Mouse (Mus musculus) spleen, postnatal 0 days (tissue): ENCODE measurements around the gene Doc2g. TPM values are rescaled to one million over a fixed set of nuclear protein-coding genes. Genes with fewer than 3 reads are reported as not detected.

Source experiments
- polyA plus RNA-seq: library from polyadenylated mRNA; unstranded; fragments of >200 nt; fragmentation: Nextera tagmentation; extraction: Ambion mirVana; gene quantifications from 2 replicates; pipeline ENCODE4 v1.2.1, GENCODE M21; 2015

The Doc2g gene
- 1.3 and 1.6 TPM in 2 replicates for polyA plus RNA-seq

DNA sequence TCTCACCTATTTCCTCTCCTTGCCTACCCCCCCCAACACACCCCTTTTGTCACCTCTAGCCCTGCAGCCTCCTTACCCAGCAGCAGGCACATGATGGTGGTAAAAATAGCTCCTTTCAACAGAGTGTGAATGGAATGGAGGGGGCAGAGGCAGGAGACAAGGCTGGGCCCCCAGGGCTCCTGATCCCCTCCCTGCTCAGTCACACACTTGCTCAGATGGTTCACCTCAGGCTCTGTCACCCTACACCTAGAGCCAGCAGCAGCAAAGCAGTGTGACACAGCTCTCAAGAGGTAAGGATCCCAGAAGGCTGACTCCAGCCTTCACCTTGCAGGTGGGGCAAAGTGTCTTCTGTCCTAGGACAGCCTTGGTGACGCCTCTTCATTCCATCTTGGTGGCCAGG, at the start of gene Doc2g:
Gene Doc2g (plus strand): TSS at position 202 of the 400 bp plus-strand sequence.

DNA sequence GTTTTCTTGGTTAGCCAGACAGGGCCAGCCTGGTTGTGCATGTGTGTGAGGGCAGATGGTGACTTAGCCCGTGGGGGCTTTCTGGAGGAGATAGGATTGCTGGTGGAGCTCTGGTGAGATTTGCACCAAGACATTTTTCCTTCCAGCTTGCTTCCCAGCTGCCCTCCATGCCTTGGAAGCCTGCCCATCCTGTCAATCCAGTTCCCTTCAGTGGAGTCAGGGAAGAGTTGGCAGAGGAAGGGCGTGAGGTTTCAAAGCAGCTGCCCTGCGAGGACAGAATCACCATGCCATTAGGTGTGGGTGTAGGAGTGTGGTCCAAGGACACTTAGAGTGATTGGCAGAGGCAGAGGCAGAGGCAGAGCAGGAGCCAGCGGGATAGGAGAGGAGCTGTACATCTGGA, 44.6 kb upstream of the Doc2g start, which contains the start of gene Aldh3b3:
Gene Aldh3b3 (plus strand): TSS at position 176 of the 400 bp plus-strand sequence.

DNA sequence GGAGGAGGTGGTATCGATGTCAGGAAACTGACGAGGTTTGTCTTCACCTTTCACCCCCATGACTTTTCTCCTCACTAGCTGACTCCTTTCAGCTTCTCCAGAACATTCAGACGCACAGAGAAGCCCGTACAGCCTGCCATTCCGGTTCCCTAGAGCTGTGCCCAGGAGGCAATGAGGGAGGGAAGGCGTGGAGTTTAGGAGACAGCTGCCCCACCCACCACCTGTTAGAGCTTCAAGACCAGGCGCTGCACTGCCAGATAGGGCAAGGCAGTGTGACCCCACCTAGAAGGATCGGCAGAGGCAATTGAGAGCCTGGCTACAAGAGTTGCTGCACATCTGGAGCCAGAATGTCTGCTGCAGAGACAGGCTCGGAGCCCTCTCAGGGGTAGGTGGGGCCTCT, 30.9 kb upstream of the Doc2g start, which contains the start of gene Aldh3b2:
Gene Aldh3b2 (plus strand): TSS at position 100 of the 400 bp plus-strand sequence.

DNA sequence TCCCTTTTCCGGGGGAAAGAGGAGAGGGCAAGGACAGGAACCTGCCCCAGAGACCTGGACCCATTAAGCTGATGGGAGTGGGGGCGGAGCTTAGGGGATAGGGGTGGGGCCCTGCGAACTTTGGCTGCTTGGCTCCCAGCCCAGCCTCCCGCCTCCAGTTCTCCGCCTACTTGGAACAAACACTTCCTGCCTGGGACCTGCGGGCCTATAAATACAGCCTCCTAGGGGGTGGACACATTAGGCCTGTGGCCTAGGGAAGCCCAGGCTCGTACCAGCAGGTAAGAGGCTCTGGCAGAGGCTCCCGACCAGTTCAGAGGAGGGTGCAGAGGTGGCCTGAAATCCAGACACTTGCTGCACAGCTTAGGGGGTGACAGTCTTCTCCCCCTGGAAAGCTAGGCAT, 16.8 kb upstream of the Doc2g start, which contains the start of gene Acy3:
Gene Acy3 (plus strand): TSS at position 237 of the 400 bp plus-strand sequence.

DNA sequence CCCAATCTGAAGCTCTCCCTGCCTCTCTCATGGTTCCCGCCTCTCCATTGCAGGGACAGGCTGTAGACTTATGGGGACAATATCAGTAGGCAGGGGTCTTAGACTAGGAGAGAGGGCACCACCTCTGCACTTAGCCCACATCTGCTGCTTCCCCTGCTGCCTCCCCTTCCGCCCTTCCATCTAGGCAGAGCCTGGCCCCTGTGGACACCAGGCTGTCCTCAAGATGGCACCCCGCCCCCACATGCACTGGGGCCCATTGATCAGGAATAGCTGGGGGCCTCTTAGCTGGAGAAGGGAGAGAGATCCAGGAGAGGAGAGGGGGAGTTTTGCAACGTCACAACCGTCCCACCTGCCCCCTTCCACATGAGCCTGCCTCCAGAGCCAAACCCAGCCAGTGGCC, 10.7 kb upstream of the Doc2g start, which contains the start of gene Tbx10:
Gene Tbx10 (plus strand): TSS at position 337 of the 400 bp plus-strand sequence.

DNA sequence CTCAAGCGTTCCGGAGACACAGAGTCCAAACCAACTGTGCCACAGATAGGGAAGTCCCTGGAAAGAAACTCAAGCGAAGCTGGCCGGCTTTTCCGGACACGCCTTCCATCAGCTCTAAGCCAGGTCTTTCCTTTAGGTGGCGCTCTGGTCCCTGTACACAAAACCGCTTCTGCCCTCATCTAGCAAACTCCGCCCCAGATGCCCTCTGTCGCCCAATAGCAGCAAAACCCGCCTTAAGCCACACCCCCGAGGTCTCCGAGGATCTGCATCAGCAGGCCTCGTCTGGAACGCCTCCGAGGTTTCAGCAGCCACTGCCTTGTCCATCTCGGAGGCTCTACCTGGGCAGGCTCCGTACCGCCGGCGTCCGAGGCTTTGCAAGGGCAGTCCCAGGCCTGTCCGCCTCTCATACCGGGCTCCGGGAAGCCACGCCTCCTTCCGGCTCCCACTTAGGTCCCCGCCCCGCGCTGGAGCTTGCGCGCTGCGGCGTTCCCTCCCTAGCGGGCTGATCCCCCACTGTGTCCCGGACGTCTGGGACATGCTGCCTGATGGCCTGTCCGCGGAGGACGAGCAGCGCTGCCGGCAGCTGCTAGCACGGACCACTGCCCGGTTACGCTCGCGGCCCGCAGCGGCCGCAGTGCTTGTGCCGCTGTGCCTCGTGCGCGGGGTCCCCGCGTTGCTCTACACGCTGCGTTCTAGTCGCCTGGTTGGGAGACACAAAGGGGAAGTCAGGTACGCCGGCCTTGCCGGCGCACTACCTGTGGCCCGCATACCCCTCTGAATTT, 2.8 kb upstream of the Doc2g start, which contains the start of the genes Nudt8 and Gm49405:
Gene Nudt8 (plus strand): TSS at position 462 of the 782 bp plus-strand sequence.
Gene Gm49405 (plus strand): TSS at position 508 of the 782 bp plus-strand sequence.

DNA sequence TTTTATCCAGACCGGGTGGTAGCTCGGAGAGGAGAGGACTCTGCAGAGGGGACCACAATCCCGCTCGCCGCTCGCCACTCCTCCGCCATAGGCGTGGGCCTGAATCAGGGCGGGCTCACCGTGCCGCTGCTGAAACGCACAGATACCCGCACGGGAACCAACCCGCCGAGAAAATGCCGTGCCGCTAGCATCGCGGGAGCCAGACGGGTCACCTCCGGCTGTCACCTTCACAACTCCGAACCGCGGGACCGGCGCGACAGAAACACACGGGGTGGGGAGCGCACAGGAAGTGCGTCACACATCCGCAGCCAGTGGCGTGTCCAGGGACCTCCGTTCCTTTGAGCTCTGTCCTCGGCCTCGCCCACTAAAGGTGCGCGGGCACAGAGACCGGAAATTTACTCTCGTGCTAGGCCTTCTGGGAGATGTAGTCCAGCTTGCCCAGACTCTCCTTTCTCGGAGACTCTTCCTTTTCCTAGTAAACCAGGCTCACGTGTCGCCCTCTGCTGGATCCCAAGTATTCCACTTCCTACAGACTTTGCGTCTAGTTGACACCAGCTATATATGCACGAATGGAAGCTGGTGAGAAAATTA, 9.4 kb downstream of the Doc2g start, which contains the start of gene Ndufv1:
Gene Ndufv1 (minus strand): TSS at position 375 of the 591 bp plus-strand sequence.

DNA sequence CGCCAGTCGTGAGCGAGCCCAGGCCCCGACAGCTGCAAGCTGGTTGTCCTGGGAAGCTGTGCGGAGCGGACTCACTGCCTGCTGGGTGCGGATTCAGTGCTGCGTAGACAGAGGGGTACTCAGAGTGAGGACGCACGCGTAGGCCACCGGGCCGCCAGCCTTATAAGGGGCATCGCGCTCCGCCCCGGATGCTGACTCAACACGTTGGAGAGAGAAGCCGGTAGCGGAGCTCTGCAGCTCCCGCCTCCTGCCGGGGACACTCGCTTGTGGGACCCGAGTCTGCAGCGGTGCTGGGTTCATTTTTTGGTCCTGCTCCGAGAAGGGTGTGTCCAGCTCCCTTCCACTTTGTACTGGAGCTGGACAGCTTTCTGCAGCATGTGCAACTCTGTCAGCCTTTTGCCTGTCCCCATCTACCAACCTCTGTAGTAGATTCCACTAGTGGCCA, 34.7 kb downstream of the Doc2g start, which contains the start of gene Gstp1:
Gene Gstp1 (minus strand): TSS at position 198 of the 445 bp plus-strand sequence.

DNA sequence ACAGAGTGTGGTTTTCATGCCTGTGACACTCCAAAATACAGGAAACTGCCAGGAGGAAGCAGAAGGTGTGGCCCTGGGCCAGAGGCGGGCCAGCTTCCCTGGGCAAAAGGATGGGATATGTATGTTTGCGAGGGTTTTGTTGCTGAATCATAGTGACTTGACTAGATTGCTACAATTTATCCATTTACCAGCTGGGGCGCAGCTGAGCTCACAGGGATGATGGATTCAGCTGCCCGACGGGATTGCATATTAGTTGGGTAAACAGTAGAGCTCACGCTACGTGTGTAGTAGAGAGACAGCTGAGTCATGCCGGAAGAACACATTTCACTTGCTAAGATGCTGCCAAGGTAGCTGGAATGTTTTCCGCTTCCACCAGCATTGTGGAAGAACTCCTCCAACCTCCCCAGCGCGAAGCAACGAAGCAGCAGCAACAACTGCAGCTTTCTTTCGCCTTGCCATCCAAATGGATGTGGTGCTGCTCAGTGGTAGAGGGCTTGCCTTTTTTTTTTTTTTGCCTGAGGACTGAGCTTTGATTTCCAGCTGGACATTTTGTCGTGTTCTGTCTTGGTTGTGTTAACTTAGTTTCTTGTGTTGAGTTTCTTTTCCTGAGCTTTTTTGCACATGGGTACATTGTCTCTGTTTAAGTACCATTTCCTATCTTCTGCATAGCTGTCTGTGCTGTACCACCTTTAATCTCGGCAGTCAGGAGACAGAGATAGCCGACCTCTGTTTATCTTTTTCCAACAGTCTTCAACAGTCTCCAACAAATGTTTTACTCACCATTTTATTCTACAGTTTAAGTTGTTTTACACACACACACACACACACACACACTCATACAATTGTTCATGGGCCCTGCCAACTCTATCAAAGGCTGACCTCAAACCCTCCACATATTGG, 43.1 kb downstream of the Doc2g start, which contains the start of gene Gstp2:
Gene Gstp2 (minus strand): TSS at position 58 of the 900 bp plus-strand sequence.

Other genes starting within 250 kb of the Doc2g start
- 9.7 and 11.8 TPM in 2 replicates for gene Kmt5b, start 235.9 kb upstream of the Doc2g start, polyA plus RNA-seq
- 11.0 and 14.0 TPM in 2 replicates for gene Chka, start 151.5 kb upstream of the Doc2g start, polyA plus RNA-seq
- gene Tcirg1, start 96.2 kb upstream of the Doc2g start, polyA plus RNA-seq = 23.3 and 40.3 TPM in 2 replicates
- gene Ndufs8, start 90.5 kb upstream of the Doc2g start, polyA plus RNA-seq = 167 and 176 TPM in 2 replicates
- gene Aldh3b1, start 73.5 kb upstream of the Doc2g start, polyA plus RNA-seq = 12.5 and 18.9 TPM in 2 replicates
- gene Unc93b1, start 68.1 kb upstream of the Doc2g start, polyA plus RNA-seq = 48.2 and 70.6 TPM in 2 replicates
- gene Aldh3b3, start 44.7 kb upstream of the Doc2g start, polyA plus RNA-seq = 0.08 and 0.15 TPM in 2 replicates
- gene Aldh3b2, start 31.0 kb upstream of the Doc2g start, polyA plus RNA-seq = 0.45 and 0.91 TPM in 2 replicates
- 7.9 and 9.8 TPM in 2 replicates for gene Acy3, start 16.7 kb upstream of the Doc2g start, polyA plus RNA-seq
- 0.06 TPM in 1 of 2 replicates, not detected in the other for gene Tbx10, start 10.6 kb upstream of the Doc2g start, polyA plus RNA-seq
- 20.8 and 22.9 TPM in 2 replicates for gene Nudt8, start 2.7 kb upstream of the Doc2g start, polyA plus RNA-seq
- gene Gm49405, start 2.7 kb upstream of the Doc2g start, polyA plus RNA-seq = 0.71 and 0.87 TPM in 2 replicates
- gene Ndufv1, start 9.5 kb downstream of the Doc2g start, polyA plus RNA-seq = 162 and 170 TPM in 2 replicates
- 309 and 335 TPM in 2 replicates for gene Gstp1, start 34.7 kb downstream of the Doc2g start, polyA plus RNA-seq
- 7.4 and 12.0 TPM in 2 replicates for gene Gstp2, start 42.7 kb downstream of the Doc2g start, polyA plus RNA-seq
- gene Gstp3, start 56.3 kb downstream of the Doc2g start, polyA plus RNA-seq = 30.1 and 31.1 TPM in 2 replicates
- 0.19 TPM in 1 of 2 replicates, not detected in the other for gene Cabp2, start 78.3 kb downstream of the Doc2g start, polyA plus RNA-seq
- 172 and 193 TPM in 2 replicates for gene Cdk2ap2, start 93.9 kb downstream of the Doc2g start, polyA plus RNA-seq
- 16.6 and 22.5 TPM in 2 replicates for gene Pitpnm1, start 96.7 kb downstream of the Doc2g start, polyA plus RNA-seq
- gene Aip, start 122.5 kb downstream of the Doc2g start, polyA plus RNA-seq = 46.8 and 51.7 TPM in 2 replicates
- not detected in 2 replicates for gene Gpr152, start 136.5 kb downstream of the Doc2g start, polyA plus RNA-seq
- gene Cabp4, start 140.7 kb downstream of the Doc2g start, polyA plus RNA-seq = 0.34 and 0.51 TPM in 2 replicates
- 83.9 and 109 TPM in 2 replicates for gene Coro1b, start 145.3 kb downstream of the Doc2g start, polyA plus RNA-seq
- 54.1 and 74.8 TPM in 2 replicates for gene Ptprcap, start 150.3 kb downstream of the Doc2g start, polyA plus RNA-seq
- gene Rps6kb2, start 160.0 kb downstream of the Doc2g start, polyA plus RNA-seq = 30.1 and 37.0 TPM in 2 replicates
- gene Carns1, start 172.2 kb downstream of the Doc2g start, polyA plus RNA-seq = 2.5 and 3.6 TPM in 2 replicates
- 26.1 and 34.7 TPM in 2 replicates for gene Tbc1d10c, start 188.0 kb downstream of the Doc2g start, polyA plus RNA-seq
- gene Ppp1ca, start 188.8 kb downstream of the Doc2g start, polyA plus RNA-seq = 442 and 443 TPM in 2 replicates
- 17.5 and 19.7 TPM in 2 replicates for gene Rad9a, start 198.3 kb downstream of the Doc2g start, polyA plus RNA-seq
- gene Clcf1, start 210.9 kb downstream of the Doc2g start, polyA plus RNA-seq = 3.2 and 4.0 TPM in 2 replicates
- not detected in 2 replicates for gene AC109138.7, start 211.0 kb downstream of the Doc2g start, polyA plus RNA-seq
- 30.2 and 35.5 TPM in 2 replicates for gene Pold4, start 228.6 kb downstream of the Doc2g start, polyA plus RNA-seq